Mouse (Mus musculus): ENCODE data around the gene Adra1b. TPM values are rescaled to one million over a fixed set of nuclear protein-coding genes. Genes with fewer than 3 reads are reported as not detected.

The Adra1b gene
- under 1 TPM in 2 of 4 experiments, not detected in 2; 0.29 to 0.31 TPM for total RNA-seq (2022)

- no peak for DNase-seq (ENCODE audit: low spot score in 2 of 2)
These were observed at the start of gene Adra1b for GRCm38 (mm10) chr11:43901051-43901654. Adra1b (minus strand) TSS chr11:43901210.

- no peak for DNase-seq (ENCODE audit: low spot score in 2 of 2)
These were observed 49.3 kb upstream of the Adra1b start for GRCm38 (mm10) chr11:43950274-43950673.

GRCm38 (mm10) chr11:43943781-43944180 lies 42.8 kb upstream of the Adra1b start:
- DNase-seq (ENCODE audit: low spot score in 2 of 2) = no peak

DNA sequence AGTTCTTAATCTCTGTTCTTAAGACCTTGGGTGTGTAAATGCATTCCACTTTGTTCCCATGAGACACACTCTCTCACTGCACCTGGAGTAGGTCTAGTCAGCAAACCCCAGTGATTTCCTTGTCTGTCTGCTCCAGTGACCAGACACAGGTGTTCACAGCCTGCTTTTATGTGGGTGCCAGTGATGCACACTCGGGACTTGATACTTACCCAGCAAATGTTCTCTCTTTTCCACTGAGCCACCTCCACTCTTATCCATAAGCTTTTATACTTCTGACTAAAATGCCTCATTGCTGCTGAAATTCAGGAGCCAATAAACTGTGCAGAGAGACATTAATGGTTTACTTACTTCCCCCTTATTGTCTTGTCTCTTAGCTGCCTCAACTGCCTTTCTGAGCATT lies 42.2 kb upstream of the Adra1b start:
- no peak for DNase-seq (ENCODE audit: low spot score in 2 of 2)

- no peak for DNase-seq (ENCODE audit: low spot score in 2 of 2)
These were observed 39.6 kb upstream of the Adra1b start for GRCm38 (mm10) chr11:43940501-43941202.

- no peak for DNase-seq (ENCODE audit: low spot score in 2 of 2)
These were observed 35.0 kb upstream of the Adra1b start for GRCm38 (mm10) chr11:43936023-43936422.

DNA sequence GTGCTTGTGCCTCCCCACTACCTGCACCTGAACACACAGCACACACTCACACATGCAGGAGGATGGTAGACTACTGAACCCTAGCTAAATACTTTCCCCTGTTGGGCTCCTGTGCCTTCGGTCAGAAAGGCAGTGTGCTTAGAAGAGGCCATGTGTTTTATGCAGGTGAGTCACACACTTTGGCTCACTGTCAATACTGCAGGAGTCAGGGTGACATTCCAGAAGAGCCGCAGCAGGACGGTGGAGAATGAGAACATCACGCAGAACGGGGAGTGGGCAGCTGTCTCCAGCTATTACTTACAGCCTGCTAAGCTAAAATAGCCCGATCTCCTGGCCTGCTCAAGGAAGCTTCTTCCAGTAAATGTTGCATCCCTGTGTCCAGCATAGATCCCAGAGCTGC lies 32.5 kb upstream of the Adra1b start:
- DNase-seq (ENCODE audit: low spot score in 2 of 2) = no peak

DNA sequence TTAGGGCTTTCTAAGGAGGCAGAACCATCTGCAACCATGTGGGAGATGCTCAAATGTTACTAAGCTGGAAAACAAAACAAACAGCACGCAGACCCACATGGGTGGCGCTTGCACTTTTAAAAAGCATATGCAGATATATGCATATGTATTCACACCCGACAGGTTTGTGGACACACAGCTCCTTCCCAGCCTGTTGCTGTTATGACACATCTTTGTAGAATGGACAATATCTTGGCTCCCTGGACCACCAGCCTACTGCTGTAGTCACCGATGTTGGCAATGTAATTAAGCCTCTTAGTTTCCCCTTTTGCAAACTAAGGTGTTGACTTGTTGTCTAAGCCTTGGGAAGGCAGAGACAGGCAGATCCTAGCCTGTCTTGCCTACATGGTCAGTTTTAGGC lies 32.0 kb upstream of the Adra1b start:
- DNase-seq (ENCODE audit: low spot score in 2 of 2) = no peak

DNA sequence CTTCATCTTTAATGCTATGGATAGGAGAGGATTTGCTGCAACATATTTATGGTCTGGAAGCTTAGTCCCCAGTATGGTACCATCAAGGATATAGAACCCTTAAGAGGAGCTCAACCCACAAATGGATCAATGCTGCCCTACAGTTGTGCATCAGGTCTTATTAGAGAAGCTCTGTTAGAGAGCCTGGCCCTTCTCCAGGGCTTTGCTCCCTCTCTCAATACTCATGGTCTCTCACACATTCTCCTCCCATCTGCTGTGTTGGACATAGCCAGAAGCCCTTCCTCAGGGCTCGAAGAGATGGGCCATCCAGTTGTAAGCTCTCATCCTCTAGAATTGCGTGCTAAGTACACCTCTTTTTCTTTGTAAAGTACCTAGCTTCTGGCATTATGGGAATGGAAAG lies 29.2 kb upstream of the Adra1b start:
- DNase-seq (ENCODE audit: low spot score in 2 of 2) = no peak

DNA sequence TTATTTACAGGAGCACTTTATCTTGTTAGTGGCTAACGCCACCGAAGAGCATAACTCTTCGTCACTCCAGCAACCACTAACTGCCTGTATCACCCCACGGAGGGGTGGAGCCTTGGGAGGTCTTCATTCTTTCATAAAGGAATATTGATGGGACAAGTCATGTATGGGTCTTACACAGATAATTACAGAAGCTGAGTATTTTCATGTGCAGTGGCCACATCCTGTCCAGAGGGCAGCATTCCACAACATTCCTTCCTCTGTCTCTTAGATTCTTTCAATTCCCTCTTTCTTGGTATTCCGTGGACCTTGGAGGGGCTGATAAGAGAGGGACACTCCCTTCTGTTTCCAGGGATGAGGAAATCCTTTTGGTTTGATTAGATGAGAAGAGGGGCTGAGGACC lies 28.7 kb upstream of the Adra1b start:
- no peak for DNase-seq (ENCODE audit: low spot score in 2 of 2)

DNA sequence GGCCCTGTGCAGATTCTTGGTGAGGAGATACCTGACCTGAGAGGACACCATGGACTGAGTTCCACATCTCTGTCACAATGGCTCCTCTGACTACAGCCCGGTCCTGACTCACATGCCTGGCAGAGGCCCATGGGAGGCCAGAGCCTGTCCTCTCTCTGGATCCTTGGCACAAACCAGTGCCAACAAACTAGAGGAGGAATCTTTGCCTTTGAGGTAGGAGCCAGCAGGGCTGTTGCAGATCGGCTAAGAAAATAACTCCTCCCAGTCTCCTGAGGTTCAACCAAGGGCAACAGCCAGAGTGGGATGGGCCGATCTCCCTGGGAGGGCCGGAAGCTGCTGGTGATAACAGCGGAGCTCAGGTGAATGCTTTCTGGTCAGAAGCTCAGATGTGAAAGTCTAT lies 28.2 kb upstream of the Adra1b start:
- peak; percentile 8 to 22 for DNase-seq (ENCODE audit: low spot score in 2 of 2)

GRCm38 (mm10) chr11:43927133-43927815 lies 26.3 kb upstream of the Adra1b start:
- no peak for DNase-seq (ENCODE audit: low spot score in 2 of 2)

- no peak for DNase-seq (ENCODE audit: low spot score in 2 of 2)
These were observed 25.2 kb upstream of the Adra1b start for GRCm38 (mm10) chr11:43926163-43926562.

DNA sequence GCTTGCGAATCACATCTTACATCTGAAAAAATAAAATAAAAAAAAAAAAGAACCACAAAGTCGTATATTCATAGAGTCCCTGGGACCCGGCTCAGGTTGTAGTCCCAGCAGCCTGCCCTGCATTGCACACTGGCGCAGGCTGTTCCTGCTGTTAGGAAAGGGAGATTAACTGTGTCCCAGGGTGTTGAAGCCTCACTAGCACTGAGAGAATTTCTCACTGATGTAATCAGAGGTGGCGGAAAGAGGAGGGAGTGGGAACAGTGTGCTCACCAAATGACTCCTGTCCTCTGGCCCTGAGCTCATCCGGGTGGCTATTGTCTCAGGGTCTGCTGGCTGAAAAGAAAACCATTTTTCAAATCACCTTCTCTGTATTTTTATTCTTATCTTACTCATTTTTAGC lies 24.6 kb upstream of the Adra1b start:
- no peak for DNase-seq (ENCODE audit: low spot score in 2 of 2)

GRCm38 (mm10) chr11:43921701-43922100 lies 20.7 kb upstream of the Adra1b start:
- no peak for DNase-seq (ENCODE audit: low spot score in 2 of 2)

DNA sequence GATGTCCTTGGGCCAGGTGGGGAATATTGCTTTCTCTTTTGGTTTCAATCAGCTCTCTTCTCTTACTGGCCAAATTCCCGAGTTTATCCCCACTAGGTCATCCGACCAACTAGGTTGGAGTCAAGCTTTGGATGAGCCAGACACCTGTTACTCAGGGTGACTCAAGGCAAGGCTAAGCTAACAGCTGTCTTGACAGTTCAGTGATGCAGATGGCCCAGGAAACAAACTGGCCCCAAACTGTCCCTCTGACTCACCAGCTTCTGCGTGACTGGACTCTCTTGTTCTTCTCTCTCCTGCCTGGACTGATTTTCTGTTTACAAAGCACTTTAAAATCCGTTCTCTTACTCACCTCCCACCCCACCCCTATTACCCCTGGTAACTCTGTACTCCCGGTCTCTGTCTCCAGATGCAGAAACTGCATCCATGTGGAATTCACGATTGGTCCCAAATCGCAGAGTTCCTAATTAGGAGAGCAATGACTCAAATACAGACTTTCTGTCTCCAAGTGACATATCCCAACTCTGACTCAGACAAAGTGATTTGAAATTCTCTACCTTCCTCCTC lies 18.6 kb upstream of the Adra1b start:
- no peak for DNase-seq (ENCODE audit: low spot score in 2 of 2)

DNA sequence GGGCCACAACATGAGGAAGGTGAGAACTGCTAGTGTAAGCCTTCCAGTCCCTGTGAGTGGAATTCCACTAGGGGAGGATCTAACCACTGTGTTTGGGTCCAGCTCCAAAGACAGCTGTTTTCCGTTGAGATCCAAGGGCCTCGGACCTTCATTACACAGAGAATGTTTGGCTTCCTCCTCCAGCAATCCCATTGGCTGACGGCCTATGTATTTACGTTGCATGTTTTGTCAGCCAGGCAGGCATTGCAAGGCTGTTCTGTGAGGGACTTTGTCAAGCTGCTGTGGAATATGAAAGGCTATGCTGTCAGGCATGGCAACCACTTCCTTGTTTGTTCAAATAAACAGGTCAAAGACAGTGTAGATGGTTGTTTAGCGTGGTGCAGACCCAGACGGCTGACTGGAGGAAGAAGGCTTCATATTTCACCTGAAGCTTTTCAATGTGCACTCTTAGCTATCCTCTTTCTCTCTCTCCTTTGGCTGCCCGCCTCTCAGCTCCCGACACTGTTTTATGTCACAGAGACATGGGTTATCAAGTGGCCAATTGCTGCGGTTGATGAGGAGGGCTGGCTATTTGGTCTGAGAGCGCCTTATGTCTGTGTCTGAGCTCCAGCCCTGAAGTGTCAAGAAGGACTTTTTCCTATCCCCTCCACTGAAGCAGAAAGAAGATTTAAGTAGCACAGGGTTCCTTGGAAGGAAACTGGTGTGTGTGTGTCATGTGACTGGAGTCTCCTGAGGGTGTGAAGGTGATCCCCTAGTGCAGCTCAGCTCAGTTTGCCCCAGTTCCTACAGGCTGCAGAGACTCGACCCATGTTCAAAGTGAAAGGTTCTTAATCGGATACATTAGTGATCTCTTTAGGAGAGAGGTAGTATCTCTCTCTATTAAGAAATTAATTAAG lies 13.8 kb upstream of the Adra1b start:
- no peak for DNase-seq (ENCODE audit: low spot score in 2 of 2)

- DNase-seq (ENCODE audit: low spot score in 2 of 2) = no peak
These were observed 11.3 kb upstream of the Adra1b start for GRCm38 (mm10) chr11:43912136-43912888.

DNA sequence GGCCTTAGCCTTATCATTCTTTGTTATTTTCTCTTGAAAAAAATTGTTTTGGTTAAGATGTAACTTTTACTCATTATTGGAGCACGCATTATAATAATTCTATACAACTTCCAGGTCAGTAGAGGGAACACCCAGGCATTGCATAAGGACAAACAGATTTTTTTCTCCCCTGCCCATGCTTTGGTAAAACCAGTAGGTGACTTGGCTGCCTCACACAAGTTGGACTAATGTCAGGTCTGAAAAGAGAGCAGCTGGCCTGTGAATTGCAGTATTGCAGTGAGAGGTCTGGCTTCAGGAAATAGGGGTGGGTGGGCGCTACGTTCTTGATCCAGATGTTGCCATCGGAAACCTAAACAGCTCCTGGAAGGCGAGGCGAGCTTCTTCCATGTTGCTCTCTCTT lies 10.6 kb upstream of the Adra1b start:
- DNase-seq (ENCODE audit: low spot score in 2 of 2) = no peak

DNA sequence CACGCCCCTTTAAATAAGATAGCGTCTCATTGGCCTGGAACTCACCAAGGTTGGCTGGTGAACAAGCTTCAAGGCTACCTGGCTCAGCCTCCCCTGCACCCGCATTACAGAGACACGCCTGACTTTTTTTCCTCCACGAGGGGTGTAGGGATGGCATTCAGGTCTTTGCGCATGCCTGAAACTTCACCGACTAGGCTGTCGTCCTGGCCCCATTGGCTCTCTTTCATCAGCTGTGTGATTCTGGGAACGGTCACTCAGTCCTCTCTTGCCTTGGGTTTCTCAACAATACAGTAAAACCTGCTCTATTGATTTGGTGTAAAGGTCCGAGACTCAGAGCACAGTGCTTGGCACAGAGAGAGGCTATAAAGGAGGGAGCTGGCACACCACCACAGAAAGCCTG lies 2.3 kb upstream of the Adra1b start:
- DNase-seq (ENCODE audit: low spot score in 2 of 2) = no peak

DNA sequence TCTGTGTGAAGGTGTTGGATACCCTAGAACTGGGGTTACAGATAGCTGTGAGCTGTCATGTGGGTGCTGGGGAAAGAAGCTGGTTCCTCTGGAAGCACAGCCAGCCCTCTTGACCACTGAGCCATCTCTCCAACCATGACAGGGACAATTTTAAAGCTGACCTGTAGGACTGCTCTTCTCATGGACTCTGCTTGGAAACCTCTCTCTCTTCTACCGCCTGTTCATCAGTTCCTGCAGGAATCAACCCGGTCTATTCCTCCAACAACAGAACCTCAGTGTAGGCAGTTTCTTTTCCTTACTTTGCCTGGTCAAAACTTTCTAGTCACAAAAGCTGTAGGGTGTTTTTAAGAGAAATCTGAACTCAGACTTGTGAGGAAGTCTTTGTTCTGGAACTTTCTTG lies 1.3 kb downstream of the Adra1b start:
- DNase-seq (ENCODE audit: low spot score in 2 of 2) = no peak
